Mouse (Mus musculus): ENCODE measurements at regions not wholly inside any gene's neighbourhood (a gene's known extent, or its start where the extent isn't known, plus 50 kb on each side); places are given as distances from the start of the nearest gene placed in this dataset.

GRCm38 (mm10) chr1:176468560-176468959, 193.4 kb upstream of the Pld5 start:
- ATAC-seq (ENCODE audit: low FRiP score, low TSS enrichment), result no peak
- H3K36me3 ChIP-seq (ENCODE audit: control insufficient read depth, insufficient read depth, low read length), result no peaks in the 10 kb centered on the region
- 79% methylated on average over 1 of the region's 1 CpGs for WGBS
- H3K9me3 ChIP-seq (ENCODE audit: control insufficient read depth, low read length), result no peaks in the 10 kb centered on the region
- H3K4me3 ChIP-seq (ENCODE audit: low read depth, low read length), result no peak overlapping the region
- no peak overlapping the region for H3K9ac ChIP-seq (ENCODE audit: low read length)
- no peak overlapping the region for H3K27ac ChIP-seq (replicated peaks)
- H3K4me1 ChIP-seq (replicated peaks; ENCODE audit: control insufficient read depth, insufficient read depth), result no peaks in the 10 kb centered on the region
- no peak overlapping the region for H3K4me2 ChIP-seq (replicated peaks; ENCODE audit: low read depth)
- TF ChIP-seq CTCF (IDR thresholded peaks at IDR 0.05; ENCODE audit: low read depth) (no peak), EP300 (optimal IDR thresholded peaks at IDR 0.05) (no peak)
- no peaks in the 10 kb centered on the region for H3K27me3 ChIP-seq (ENCODE audit: control insufficient read depth, insufficient read depth, low read length)
- DNase-seq (ENCODE audit: low spot score), result no peak

DNA sequence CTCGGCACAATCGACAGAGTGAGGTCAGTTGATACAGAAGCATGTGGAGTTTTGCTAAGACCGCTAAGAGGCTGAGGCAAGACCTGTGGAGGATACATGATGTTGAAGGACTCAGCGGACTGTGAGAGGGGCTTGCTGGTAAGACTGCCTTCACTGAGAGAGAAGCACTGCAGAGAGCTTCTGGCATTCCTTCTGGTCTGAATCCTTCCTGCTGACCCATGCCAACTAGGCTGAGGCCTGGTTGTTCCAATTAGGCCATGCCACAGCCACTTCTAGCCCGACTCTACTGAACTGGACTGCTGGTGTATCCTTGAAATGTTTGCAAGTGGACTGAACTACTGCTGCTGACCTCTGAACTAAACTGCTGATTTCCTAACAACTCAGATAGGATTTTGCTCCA, 187.0 kb upstream of the Pld5 start:
- TF ChIP-seq EP300 (optimal IDR thresholded peaks at IDR 0.05), result no peak
- no peak for TF ChIP-seq CTCF (IDR thresholded peaks at IDR 0.05; ENCODE audit: low read depth)
- Histone ChIP-seq H3K27me3 (ENCODE audit: control insufficient read depth, insufficient read depth, low read length) (no peaks in the 10 kb centered on the region), H3K27ac (replicated peaks) (no peak overlapping the region), H3K4me1 (replicated peaks; ENCODE audit: control insufficient read depth, insufficient read depth) (no peaks in the 10 kb centered on the region), H3K4me3 (ENCODE audit: low read depth, low read length) (no peak overlapping the region), H3K4me2 (replicated peaks; ENCODE audit: low read depth) (no peak overlapping the region), H3K9me3 (ENCODE audit: control insufficient read depth, low read length) (no peaks in the 10 kb centered on the region), H3K36me3 (ENCODE audit: control insufficient read depth, insufficient read depth, low read length) (no peaks in the 10 kb centered on the region), H3K9ac (ENCODE audit: low read length) (no peak overlapping the region)
- ATAC-seq (ENCODE audit: low FRiP score, low TSS enrichment) (no peak), DNase-seq (ENCODE audit: low spot score) (no peak)
- WGBS, result 68% methylated on average over 5 of the region's 5 CpGs

DNA sequence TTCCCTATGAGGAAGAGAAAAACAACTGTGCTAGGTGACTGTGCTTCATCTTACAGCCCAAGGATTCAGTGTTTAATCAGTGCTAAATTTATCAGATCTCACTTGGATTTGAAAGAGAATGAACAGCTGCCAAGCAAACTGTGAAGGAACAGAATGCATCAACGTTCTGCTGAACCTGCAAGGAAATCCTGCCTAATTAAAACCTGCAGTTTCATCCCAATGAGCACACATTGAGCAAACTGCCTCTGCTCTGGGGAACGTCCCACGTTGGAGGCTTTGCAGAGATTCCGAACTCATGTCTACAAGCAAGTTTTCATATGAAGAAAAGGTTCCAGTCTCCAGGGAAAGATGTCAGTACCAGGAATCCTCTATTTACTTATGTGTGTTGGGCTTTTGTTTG, 171.6 kb upstream of the Pld5 start:
- no peak for DNase-seq (ENCODE audit: low spot score)
- WGBS, result 75% methylated on average over 4 of the region's 4 CpGs
- no peak overlapping the region for H3K4me3 ChIP-seq (ENCODE audit: low read depth, low read length)

DNA sequence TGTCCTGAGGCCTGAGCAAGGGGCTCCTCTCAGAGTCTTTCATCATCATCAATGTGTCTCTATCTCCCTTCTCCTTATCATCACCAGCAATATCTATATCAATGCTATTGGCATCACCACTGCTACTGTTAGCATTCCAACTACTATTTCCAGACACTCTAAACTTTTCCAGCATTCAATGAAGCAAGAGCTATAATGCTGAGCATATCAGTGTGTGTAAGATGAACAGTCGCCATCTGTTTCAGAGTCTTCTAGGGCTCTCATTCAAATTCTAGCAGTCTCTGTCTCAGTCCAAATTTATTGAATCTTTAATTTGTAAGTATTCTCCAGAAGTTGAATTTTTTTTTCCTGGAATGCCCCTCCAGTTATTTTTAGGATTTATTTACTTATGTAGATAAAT, 168.6 kb upstream of the Pld5 start:
- Histone ChIP-seq H3K4me3 (ENCODE audit: low read depth, low read length) (no peak overlapping the region), H3K9me3 (ENCODE audit: control insufficient read depth, low read length) (no peaks in the 10 kb centered on the region), H3K27ac (replicated peaks) (no peak overlapping the region), H3K27me3 (ENCODE audit: control insufficient read depth, insufficient read depth, low read length) (no peaks in the 10 kb centered on the region), H3K9ac (ENCODE audit: low read length) (no peak overlapping the region), H3K36me3 (ENCODE audit: control insufficient read depth, insufficient read depth, low read length) (no peaks in the 10 kb centered on the region), H3K4me1 (replicated peaks; ENCODE audit: control insufficient read depth, insufficient read depth) (no peaks in the 10 kb centered on the region), H3K4me2 (replicated peaks; ENCODE audit: low read depth) (no peak overlapping the region)
- ATAC-seq (ENCODE audit: low FRiP score, low TSS enrichment) (no peak), DNase-seq (ENCODE audit: low spot score) (no peak)
- TF ChIP-seq EP300 (optimal IDR thresholded peaks at IDR 0.05) (no peak), CTCF (IDR thresholded peaks at IDR 0.05; ENCODE audit: low read depth) (no peak)
- WGBS, result 78% methylated on average over 1 of the region's 1 CpGs

More for the DNA sequence above, 171.6 kb upstream of the Pld5 start:
- Histone ChIP-seq H3K4me1 (replicated peaks; ENCODE audit: control insufficient read depth, insufficient read depth) (no peaks in the 10 kb centered on the region), H3K9ac (ENCODE audit: low read length) (no peak overlapping the region), H3K27me3 (ENCODE audit: control insufficient read depth, insufficient read depth, low read length) (no peaks in the 10 kb centered on the region), H3K27ac (replicated peaks) (no peak overlapping the region), H3K36me3 (ENCODE audit: control insufficient read depth, insufficient read depth, low read length) (no peaks in the 10 kb centered on the region), H3K9me3 (ENCODE audit: control insufficient read depth, low read length) (no peaks in the 10 kb centered on the region), H3K4me2 (replicated peaks; ENCODE audit: low read depth) (no peak overlapping the region)
- no peak for ATAC-seq (ENCODE audit: low FRiP score, low TSS enrichment)
- no peak for TF ChIP-seq EP300 (optimal IDR thresholded peaks at IDR 0.05)
- no peak for TF ChIP-seq CTCF (IDR thresholded peaks at IDR 0.05; ENCODE audit: low read depth)

GRCm38 (mm10) chr1:176440254-176440653, 165.1 kb upstream of the Pld5 start:
- Histone ChIP-seq H3K36me3 (ENCODE audit: control insufficient read depth, insufficient read depth, low read length) (no peaks in the 10 kb centered on the region), H3K4me2 (replicated peaks; ENCODE audit: low read depth) (no peak overlapping the region), H3K27ac (replicated peaks) (no peak overlapping the region), H3K9me3 (ENCODE audit: control insufficient read depth, low read length) (no peaks in the 10 kb centered on the region), H3K4me1 (replicated peaks; ENCODE audit: control insufficient read depth, insufficient read depth) (no peaks in the 10 kb centered on the region), H3K27me3 (ENCODE audit: control insufficient read depth, insufficient read depth, low read length) (no peaks in the 10 kb centered on the region), H3K4me3 (ENCODE audit: low read depth, low read length) (no peak overlapping the region), H3K9ac (ENCODE audit: low read length) (no peak overlapping the region)
- 43% methylated on average over 3 of the region's 3 CpGs for WGBS
- no peak for TF ChIP-seq CTCF (IDR thresholded peaks at IDR 0.05; ENCODE audit: low read depth)
- TF ChIP-seq EP300 (optimal IDR thresholded peaks at IDR 0.05), result no peak
- ATAC-seq (ENCODE audit: low FRiP score, low TSS enrichment), result no peak
- DNase-seq (ENCODE audit: low spot score), result no peak

GRCm38 (mm10) chr1:176427835-176428234, 152.7 kb upstream of the Pld5 start:
- DNase-seq (ENCODE audit: low spot score) (no peak), ATAC-seq (ENCODE audit: low FRiP score, low TSS enrichment) (no peak)
- WGBS, result 39% methylated on average over 4 of the region's 4 CpGs
- Histone ChIP-seq H3K4me1 (replicated peaks; ENCODE audit: control insufficient read depth, insufficient read depth) (no peaks in the 10 kb centered on the region), H3K9me3 (ENCODE audit: control insufficient read depth, low read length) (no peaks in the 10 kb centered on the region), H3K4me2 (replicated peaks; ENCODE audit: low read depth) (no peak overlapping the region), H3K36me3 (ENCODE audit: control insufficient read depth, insufficient read depth, low read length) (no peaks in the 10 kb centered on the region), H3K4me3 (ENCODE audit: low read depth, low read length) (no peak overlapping the region), H3K27me3 (ENCODE audit: control insufficient read depth, insufficient read depth, low read length) (no peaks in the 10 kb centered on the region), H3K9ac (ENCODE audit: low read length) (no peak overlapping the region), H3K27ac (replicated peaks) (no peak overlapping the region)
- TF ChIP-seq EP300 (optimal IDR thresholded peaks at IDR 0.05) (no peak), CTCF (IDR thresholded peaks at IDR 0.05; ENCODE audit: low read depth) (no peak)
